Mouse (Mus musculus): Measurements from ENCODE around the gene Mllt1.
"Not testable (repeated sequence)": the region's sequence is repeated elsewhere in the genome, so short reads cannot be mapped to it uniquely, and the experiment has no call there.

Mllt1 gene

DNA sequence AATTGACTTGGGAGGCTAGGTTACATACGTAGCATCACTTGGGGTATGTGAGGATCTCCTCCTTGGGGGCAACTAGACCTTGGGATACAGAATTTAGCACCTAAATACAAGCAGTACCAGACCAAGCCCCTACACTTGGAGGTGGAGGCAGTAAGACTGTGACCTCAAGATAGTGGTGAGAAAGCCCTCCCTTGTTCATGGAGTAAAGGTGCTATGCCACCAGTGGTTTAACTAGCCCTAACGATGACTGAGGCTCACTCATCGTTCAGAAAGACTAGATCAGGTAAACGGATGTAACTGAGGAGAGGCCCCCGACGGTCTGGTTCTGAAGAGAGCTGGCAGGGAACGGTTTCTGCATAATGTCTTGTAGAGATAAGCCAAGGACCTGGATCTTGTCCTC, 1.5 kb upstream of the Mllt1 start:
- DNase-seq (ENCODE audit: low read depth in 2 of 2, low spot score in 2 of 2) = no peak

DNA sequence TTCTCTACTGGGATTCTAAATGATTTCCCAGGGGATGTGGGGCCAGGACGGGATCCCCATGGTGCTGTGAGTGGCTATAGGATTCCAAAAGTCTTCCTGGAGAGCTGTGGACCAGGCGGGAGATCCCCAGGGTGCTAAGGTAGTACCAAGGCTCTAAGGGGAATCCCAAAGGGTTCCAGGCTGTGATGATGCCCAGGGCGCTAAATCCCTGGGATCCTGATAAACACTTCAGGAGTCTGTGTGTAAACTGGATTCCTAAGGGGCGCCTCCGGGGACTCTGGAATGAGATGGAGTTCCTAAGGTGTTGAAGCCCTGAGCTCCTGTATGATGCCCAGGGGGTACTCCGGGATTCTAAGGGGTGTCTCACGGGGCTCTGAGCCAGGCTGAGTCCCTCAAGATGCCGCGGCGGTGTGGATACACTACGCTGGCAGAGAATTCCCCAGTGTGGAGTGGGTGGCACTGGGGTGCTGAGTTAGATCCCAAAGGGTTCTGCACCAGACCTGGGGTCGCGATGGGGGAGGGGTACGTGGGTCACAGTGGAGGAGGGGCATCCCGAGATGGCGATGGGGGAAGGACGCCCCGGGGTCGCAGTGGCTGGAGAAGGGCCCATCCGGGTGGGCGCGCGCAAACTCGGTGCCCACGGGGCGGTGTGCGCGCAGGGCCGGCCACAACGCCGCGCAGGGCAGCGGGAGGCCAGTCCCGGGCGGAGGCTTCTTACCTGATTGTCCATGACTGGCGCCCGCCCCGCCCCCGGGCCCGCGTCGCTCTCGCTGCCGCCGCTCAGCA, 477 bp downstream of the Mllt1 start:
- DNase-seq (ENCODE audit: low read depth in 2 of 2, low spot score in 2 of 2) = peak in 1 of 2 experiments; percentile 14

DNA sequence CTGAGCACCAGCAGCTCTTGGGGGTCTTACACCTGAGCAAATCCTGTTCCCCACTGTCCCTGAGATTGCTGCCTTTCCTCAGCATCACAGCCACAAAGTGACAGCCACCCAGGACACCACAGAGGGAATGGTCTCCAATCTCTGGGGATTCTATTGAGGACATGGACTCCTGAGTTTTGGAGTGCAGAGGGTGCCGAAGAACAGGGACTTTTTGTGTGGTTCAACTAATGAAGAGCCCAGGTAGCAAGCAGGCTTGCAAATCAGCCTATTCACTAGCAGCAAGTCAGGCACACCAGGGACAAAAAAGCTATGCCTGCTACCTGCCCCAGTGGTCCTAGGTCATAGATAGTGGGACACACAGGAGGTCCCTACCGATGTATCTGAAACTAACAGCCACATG, 1.8 kb downstream of the Mllt1 start:
- no peak for DNase-seq (ENCODE audit: low read depth in 2 of 2, low spot score in 2 of 2)

GRCm38 (mm10) chr17:56930026-56930425, 5.2 kb downstream of the Mllt1 start:
- DNase-seq (ENCODE audit: low read depth in 2 of 2, low spot score in 2 of 2) = no peak

DNA sequence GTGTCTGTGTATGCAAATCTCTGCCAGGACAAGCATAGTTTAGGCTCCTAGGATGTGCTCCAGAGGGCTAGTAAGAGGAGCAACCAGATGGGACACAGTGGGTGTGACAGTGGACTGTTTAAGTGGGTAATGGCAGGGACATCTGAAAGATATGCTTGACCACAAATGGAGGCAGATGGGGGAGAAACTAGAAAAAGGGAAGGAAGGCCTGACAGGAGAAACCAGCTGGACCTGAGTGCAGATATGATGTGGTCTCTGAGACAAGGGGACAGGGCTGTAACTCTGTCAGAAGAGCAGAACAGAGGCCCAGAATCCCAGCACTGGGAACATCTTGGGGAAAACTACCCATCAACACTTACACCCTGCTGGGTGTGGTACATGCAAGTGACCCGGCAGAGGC, 5.7 kb downstream of the Mllt1 start:
- DNase-seq (ENCODE audit: low read depth in 2 of 2, low spot score in 2 of 2) = no peak

- DNase-seq (ENCODE audit: low read depth in 2 of 2, low spot score in 2 of 2) = no peak
These were observed 6.1 kb downstream of the Mllt1 start for GRCm38 (mm10) chr17:56929101-56929500.

DNA sequence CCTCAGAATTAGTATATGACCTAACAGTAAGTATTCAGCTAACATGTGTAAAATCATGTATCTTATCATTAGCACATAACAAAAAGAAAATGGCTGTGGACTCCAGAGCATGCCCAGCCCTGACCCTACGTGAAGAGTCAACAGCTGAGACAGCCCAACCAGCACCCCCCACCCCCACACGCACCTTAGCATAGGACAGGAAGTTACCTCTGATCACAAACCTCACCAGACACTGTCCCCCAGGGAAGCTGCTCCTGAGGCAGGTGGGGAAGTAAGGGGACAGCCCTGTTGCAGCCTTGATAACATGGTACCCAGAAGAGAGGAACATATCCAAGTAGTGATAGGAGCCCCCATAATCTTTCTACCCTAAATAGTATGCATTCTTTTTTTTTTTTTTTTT, 9.2 kb downstream of the Mllt1 start:
- DNase-seq (ENCODE audit: low read depth in 2 of 2, low spot score in 2 of 2) = no peak

GRCm38 (mm10) chr17:56919725-56920124, 15.5 kb downstream of the Mllt1 start:
- no peak for DNase-seq (ENCODE audit: low read depth in 2 of 2, low spot score in 2 of 2)

GRCm38 (mm10) chr17:56917166-56917565, 18.0 kb downstream of the Mllt1 start:
- no peak for DNase-seq (ENCODE audit: low read depth in 2 of 2, low spot score in 2 of 2)

DNA sequence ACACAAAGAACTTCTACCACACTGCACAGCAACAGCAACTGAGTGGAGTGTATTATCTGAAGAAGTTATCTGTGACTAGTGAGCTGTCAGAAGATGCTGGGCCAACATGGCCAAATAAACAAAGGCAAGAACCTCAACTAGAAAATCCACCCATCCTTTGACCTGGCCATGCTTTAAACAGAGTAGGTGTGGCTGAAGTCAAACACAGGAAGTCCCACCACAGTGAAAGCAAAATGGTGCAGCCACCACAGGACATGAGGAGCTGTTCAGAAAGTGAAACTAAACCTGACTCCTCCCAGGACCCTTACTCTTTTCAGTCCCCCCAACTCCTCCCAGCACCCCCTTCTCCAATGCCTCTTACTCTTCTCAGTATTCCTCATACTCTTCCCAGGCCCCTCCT, 21.8 kb downstream of the Mllt1 start:
- DNase-seq (ENCODE audit: low read depth in 2 of 2, low spot score in 2 of 2) = no peak

DNA sequence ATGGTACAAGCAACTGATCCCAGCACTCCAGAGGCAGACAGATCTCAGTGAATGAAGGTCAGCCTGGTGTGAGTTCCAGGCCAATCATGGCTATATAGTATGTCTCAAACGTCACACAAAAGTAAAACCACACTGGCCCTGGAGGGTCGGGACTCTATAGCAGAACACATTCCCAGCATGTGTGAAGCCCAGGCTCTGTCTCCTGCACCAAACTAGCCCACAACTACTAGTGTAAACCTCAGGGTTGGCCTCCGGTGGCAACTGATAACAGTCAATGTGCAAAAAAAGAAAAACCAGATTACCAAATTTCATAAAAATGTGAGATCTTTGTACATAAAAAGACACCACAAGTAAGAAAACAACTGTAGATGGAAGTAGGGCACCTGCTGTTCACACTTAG, 22.2 kb downstream of the Mllt1 start:
- DNase-seq (ENCODE audit: low read depth in 2 of 2, low spot score in 2 of 2) = no peak

- not testable (repeated sequence) for DNase-seq (ENCODE audit: low read depth in 2 of 2, low spot score in 2 of 2)
These were observed 25.5 kb downstream of the Mllt1 start for GRCm38 (mm10) chr17:56909764-56910163.

GRCm38 (mm10) chr17:56907887-56908286, 27.3 kb downstream of the Mllt1 start:
- DNase-seq (ENCODE audit: low read depth in 2 of 2, low spot score in 2 of 2) = no peak

DNA sequence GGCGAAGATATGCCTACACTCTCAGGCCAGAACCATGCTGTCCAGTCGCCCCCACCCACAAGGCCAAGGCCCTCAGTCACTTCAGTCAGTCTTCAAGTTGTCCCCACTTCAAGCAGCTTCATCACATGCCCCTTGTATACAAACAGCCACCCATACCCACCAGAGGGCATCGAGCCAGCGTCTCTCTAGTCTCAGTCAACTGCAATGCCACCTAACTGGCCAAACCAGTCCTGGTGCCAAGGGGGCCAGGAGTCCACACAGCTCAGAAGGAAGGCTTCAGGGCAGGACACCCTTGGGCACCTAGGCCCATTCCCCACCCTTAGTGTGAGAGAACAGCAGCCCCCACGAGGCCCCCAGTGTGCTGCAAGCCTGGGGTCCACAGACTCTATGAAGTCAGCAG, 28.1 kb downstream of the Mllt1 start:
- no peak for DNase-seq (ENCODE audit: low read depth in 2 of 2, low spot score in 2 of 2)

GRCm38 (mm10) chr17:56906166-56906565, 29.0 kb downstream of the Mllt1 start:
- DNase-seq (ENCODE audit: low read depth in 2 of 2, low spot score in 2 of 2) = no peak

DNA sequence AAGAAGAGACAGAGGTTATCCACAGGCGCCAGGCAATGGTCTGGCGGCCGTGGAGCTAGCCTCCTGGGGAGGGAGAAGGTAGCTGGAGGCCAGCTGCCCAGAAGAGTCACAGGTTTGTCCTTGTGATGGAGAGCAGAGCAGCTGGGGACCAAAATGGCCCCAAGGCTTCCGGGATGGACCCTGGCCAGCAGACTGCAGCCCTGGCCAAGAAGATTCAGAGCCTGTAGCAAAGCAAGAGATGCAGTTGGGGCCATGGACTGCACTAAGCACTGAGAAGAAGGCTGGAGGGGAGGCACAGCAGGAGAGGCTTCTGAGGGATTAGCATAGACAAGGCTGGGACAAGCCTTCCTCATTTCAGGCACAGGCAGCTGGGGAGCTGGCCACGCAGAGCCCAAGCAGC, 32.5 kb downstream of the Mllt1 start:
- no peak for DNase-seq (ENCODE audit: low read depth in 2 of 2, low spot score in 2 of 2)

- peak; percentile 80 to 85 for DNase-seq (ENCODE audit: low read depth in 2 of 2, low spot score in 2 of 2)
These were observed 37.5 kb downstream of the Mllt1 start for GRCm38 (mm10) chr17:56897630-56898195.

DNA sequence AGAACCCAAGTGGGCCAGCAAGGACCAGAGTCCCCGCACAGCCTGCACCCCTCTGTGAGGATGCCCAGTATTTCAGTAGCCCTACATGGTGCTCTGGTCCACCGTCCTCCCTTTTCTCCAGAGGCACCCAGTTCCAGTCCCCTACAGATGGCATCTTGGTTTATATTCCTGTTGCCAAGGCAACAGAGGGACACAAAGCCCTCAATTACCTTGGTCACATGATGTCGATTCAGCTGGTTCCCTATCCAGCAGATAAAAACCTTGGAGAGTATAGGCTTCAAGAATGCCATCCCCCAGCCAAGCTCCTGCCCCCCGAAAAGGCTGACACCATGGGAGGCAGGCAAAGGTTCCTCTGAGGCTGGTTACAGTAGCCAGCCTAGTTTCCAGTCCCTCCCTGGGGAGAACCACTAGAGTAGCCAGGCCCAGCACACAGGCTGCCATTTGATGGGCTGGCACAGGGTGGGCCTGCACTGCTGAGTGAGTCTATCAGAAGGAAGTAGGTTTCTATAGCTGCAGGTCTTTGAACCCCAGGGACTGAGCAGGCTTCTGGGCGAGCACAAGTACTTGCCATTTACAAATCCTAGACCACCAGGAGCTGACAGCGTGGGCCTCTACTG, 38.6 kb downstream of the Mllt1 start:
- DNase-seq (ENCODE audit: low read depth in 2 of 2, low spot score in 2 of 2) = no peak

DNA sequence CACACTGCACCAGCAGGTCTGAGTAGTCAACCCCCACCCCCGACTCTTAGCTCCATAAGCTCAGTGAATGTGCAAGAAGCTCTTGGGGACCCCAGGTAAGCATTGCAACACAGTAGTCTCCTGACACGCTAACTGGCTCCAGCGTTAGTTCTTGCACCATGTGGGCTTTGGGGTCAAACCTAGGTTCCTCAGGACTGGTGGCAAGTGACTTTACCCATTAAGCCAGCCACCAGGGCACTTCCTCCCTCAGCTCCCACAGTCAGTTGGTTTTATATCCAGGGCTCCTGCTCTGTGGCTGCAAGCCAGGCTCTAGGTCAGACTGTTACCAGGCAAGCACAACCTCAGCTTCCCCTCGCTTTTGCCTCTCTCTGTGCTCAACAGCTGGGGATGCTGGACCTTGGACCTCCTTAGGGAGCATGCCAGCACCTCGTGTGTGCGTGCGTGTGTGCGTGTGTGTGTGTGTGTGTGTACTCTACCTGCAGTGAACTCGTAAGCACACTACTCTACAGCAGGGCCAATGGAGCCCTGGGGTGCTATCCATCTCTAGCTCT, 39.8 kb downstream of the Mllt1 start:
- no peak for DNase-seq (ENCODE audit: low read depth in 2 of 2, low spot score in 2 of 2)

DNA sequence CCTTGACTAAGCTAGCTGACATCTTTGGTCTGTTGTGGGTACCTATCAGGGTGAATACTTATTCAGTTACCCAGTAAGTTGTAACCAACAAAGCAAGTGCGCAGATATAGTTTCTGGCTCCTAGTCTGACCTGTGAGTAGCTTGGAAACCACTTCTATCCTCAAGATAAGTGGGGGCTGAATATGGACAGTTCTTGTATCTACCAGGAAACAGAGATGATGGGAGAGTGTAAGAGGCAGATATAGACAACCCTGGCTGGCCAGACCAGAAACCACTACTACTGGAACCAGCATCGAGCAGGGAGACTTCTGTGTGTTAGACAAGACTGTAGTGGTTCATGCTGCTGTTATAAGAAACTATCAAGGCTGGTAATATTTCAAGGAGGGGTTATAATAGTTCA, 45.2 kb downstream of the Mllt1 start:
- DNase-seq (ENCODE audit: low read depth in 2 of 2, low spot score in 2 of 2) = no peak

GRCm38 (mm10) chr17:56888050-56888449, 47.2 kb downstream of the Mllt1 start:
- no peak for DNase-seq (ENCODE audit: low read depth in 2 of 2, low spot score in 2 of 2)

DNA sequence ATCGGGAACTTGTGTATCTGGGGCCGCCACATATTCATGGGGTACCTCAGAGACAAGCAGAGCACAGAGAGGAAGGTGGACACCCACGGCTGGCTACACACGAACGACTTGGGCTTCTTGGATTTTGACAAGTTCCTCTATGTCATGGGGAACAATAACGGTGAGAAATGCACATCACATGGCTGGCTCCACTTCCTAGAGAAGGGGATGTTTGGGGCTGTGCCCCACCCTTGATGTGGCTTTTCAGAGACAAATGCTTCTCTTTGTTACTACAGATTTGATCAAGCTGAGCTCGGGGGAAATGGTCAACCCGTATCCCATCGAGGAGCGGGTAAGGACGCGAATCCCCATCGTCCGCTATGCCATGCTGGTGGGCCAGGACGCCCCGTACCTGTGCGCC, 50.4 kb downstream of the Mllt1 start:
- peak in 1 of 2 experiments; percentile 44 for DNase-seq (ENCODE audit: low read depth in 2 of 2, low spot score in 2 of 2)

Data from CD8-positive naive resting alpha-beta T cell, adult 2 months (primary cell).